ENCODE assay signal across 16 mouse cellular contexts in the genomic region with DNA sequence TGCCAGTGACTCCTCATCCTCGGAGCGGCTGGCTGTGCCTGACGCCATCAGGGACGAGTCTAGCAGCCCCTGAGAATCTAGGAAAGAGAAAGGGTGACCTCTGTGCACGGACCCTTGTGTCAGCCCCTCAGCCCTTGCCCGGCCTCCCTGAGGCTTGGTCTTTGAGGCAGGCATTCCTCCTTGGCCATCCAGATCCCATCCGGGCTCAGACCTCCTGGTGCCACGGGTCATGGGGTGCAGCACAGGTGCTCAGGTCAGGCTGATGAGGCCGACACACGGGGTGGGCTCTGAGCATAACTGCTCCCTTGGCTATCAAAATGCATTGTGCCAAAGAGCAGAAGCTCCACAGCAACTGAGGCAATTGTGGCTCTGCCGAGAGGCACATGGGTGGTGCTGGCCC. TPM values are rescaled to one million over a fixed set of nuclear protein-coding genes. Genes with fewer than 3 reads are reported as not detected.
DNase-seq lines count a peak whose midpoint lies in the region; ATAC-seq and TF ChIP-seq lines count a peak whose summit lies in the region.
"Had no signal": no experiment of that assay in that cellular context is flagged by ENCODE, and none has a peak within 500 bp of the region (broad histone marks: within the 10 kb centered on the region; RNA-seq: fewer than 3 reads in every experiment).

No protein-coding gene starts in this region.

- peaks cover 50% of the 10 kb centered on the region for H3K36me3 ChIP-seq in heart, embryonic 13.5 days
- peaks cover 56% of the 10 kb centered on the region for H3K36me3 ChIP-seq in G1E (replicated peaks)

- peak overlapping the region; percentile 76 for H3K9ac ChIP-seq in heart, embryonic 13.5 days
- H3K9ac ChIP-seq: forebrain, postnatal 0 days; lung, embryonic 15.5 days had no signal

- H3K4me2 ChIP-seq in heart, embryonic 13.5 days = peak overlapping the region; percentile 92
- H3K4me2 ChIP-seq: lung, embryonic 15.5 days had no signal

- TF ChIP-seq CTCF in left cerebral cortex, adult 2 months (IDR thresholded peaks at IDR 0.05) = no peak
- no peak for TF ChIP-seq CTCF in G1E (IDR thresholded peaks at IDR 0.05; ENCODE audit: low read depth, low read length)

- no peaks in the 10 kb centered on the region for H3K9me3 ChIP-seq in heart, embryonic 13.5 days
- H3K9me3 ChIP-seq in G1E (replicated peaks) = no peaks in the 10 kb centered on the region
- H3K9me3 ChIP-seq: lung, embryonic 15.5 days had no signal

- H3K27ac ChIP-seq in heart, embryonic 13.5 days (replicated peaks) = peak overlapping the region; percentile 96
- H3K27ac ChIP-seq in left cerebral cortex, adult 2 months = peak overlapping the region; percentile 90
- H3K27ac ChIP-seq: lung, embryonic 15.5 days had no signal

- H3K27me3 ChIP-seq in heart, embryonic 13.5 days (replicated peaks) = no peaks in the 10 kb centered on the region
- H3K27me3 ChIP-seq in G1E (ENCODE audit: insufficient read depth, low read length) = no peaks in the 10 kb centered on the region
- H3K27me3 ChIP-seq: lung, embryonic 15.5 days had no signal

- DNase-seq in cerebellum, adult 9-11 months = peak; percentile 49
- no peak for DNase-seq in cerebellum, postnatal 10 days
- DNase-seq in heart, adult 8-10 months (ENCODE audit: low spot score) = no peak
- no peak for DNase-seq in left cerebral cortex, adult 2 months (ENCODE audit: extremely low spot score in 1 of 2, low spot score in 2 of 2)
- DNase-seq in left cerebral cortex, postnatal 14 days (ENCODE audit: low spot score in 2 of 2) = no peak
- DNase-seq in G1E (ENCODE audit: low spot score) = no peak
- no peak for DNase-seq in thymus, postnatal 25 days
- DNase-seq: adrenal gland, postnatal 25 days; forebrain, postnatal 0 days; gastrocnemius, postnatal 25 days; kidney, postnatal 10 days had no signal

- peaks cover 63% of the 10 kb centered on the region for H3K4me1 ChIP-seq in heart, embryonic 13.5 days
- H3K4me1 ChIP-seq in G1E (ENCODE audit: insufficient read depth, low read depth, low read length) = peaks cover 41% of the 10 kb centered on the region

- H3K4me3 ChIP-seq in heart, embryonic 13.5 days = peak overlapping the region; percentile 35
- H3K4me3 ChIP-seq in left cerebral cortex, adult 2 months = no peak overlapping the region
- peak overlapping the region; percentile 23; the same call in 1 of the 2 replicates for H3K4me3 ChIP-seq in G1E (ENCODE audit: low read depth, low read length)
- H3K4me3 ChIP-seq: lung, embryonic 15.5 days had no signal

- intact Hi-C loops in left cerebral cortex, adult 2 months (cut with DNase I) = loop anchor here (1.0 kb wide), 1 partner anchor 25 kb away; no protein-coding TSS in a partner anchor
- intact Hi-C loops in left cerebral cortex, postnatal 14 days (cut with DNase I) = no loop called here

- WGBS in heart, embryonic 13.5 days = 79% methylated on average over 11 of the region's 11 CpGs

- no peak for ATAC-seq in heart, embryonic 13.5 days (ENCODE audit: extremely low read depth, insufficient number of reproducible peaks, low FRiP score, low TSS enrichment)
- no peak for ATAC-seq in G1E (ENCODE audit: extremely low read depth, insufficient number of reproducible peaks, low FRiP score, poor library complexity, severe bottlenecking)
- ATAC-seq: forebrain, postnatal 0 days; inflammation-experienced regulatory T-cells, adult 6 months had no signal

RNA-seq across cellular contexts. Expression of a gene that starts 1.8 kb away (rescaled TPM):
- 149 TPM in 2 replicates for polyA plus RNA-seq in heart, embryonic 13.5 days (2015; fragmentation: Nextera tagmentation; extraction: Ambion mirVana)
- total RNA-seq in heart, adult 8-10 months (2022) = 10 to 100 TPM; 39.9 to 47.1 (median 44.3) TPM
- 10 to 100 TPM; 77.3 to 81.0 TPM for total RNA-seq in left cerebral cortex, adult 2 months (2021)
- total RNA-seq in left cerebral cortex, postnatal 14 days (2021) = 10 to 100 TPM; 93.7 to 99.6 TPM
- 29.8 and 39.4 TPM in 2 replicates for total RNA-seq in G1E (2014; fragmentation: Nextera tagmentation)
- total RNA-seq in G1E (2017) = 45.7 and 60.1 TPM in 2 replicates
- polyA plus RNA-seq in G1E (2012) = 75.9 and 83.4 TPM in 2 replicates

RNA-seq across cellular contexts. Expression of a gene that starts 25.3 kb away (rescaled TPM):
- polyA plus RNA-seq in heart, embryonic 13.5 days (2015; fragmentation: Nextera tagmentation; extraction: Ambion mirVana) = 0.19 and 0.45 TPM in 2 replicates
- under 1 TPM in 3 of 4 experiments, not detected in 1; 0.17 to 0.69 (median 0.22) TPM for total RNA-seq in heart, adult 8-10 months (2022)
- total RNA-seq in left cerebral cortex, adult 2 months (2021) = 100 to 1,000 TPM; 174 to 180 TPM
- total RNA-seq in left cerebral cortex, postnatal 14 days (2021) = 100 to 1,000 TPM; 161 to 175 TPM
- total RNA-seq in G1E (2014; fragmentation: Nextera tagmentation) (not detected in 2 replicates), G1E (2017) (0.05 TPM in 1 of 2 replicates, not detected in the other)
- not detected in 2 replicates for polyA plus RNA-seq in G1E (2012)
- total RNA-seq: gastrocnemius, postnatal 25 days had no signal
- polyA plus RNA-seq: inflammation-experienced regulatory T-cells, adult 6 months had no signal

RNA-seq across cellular contexts. Expression of a gene that starts 44.9 kb away (rescaled TPM):
- polyA plus RNA-seq in heart, embryonic 13.5 days (2015; fragmentation: Nextera tagmentation; extraction: Ambion mirVana) = 37.4 and 41.5 TPM in 2 replicates
- 10 to 100 TPM; 16.4 to 22.6 (median 20.3) TPM for total RNA-seq in heart, adult 8-10 months (2022)
- total RNA-seq in left cerebral cortex, adult 2 months (2021) = 100 to 1,000 TPM; 111 to 119 TPM
- 10 to 100 TPM; 95.4 to 99.5 TPM for total RNA-seq in left cerebral cortex, postnatal 14 days (2021)
- total RNA-seq in G1E (2014; fragmentation: Nextera tagmentation) = 39.1 and 39.5 TPM in 2 replicates
- total RNA-seq in G1E (2017) = 10.1 and 13.1 TPM in 2 replicates
- polyA plus RNA-seq in G1E (2012) = 47.2 and 53.8 TPM in 2 replicates

RNA-seq across cellular contexts. Expression of a gene that starts 45.8 kb away (rescaled TPM):
- 0.40 and 0.52 TPM in 2 replicates for polyA plus RNA-seq in heart, embryonic 13.5 days (2015; fragmentation: Nextera tagmentation; extraction: Ambion mirVana)
- under 1 TPM in 1 of 4 experiments, not detected in 3; 0.56 TPM for total RNA-seq in heart, adult 8-10 months (2022)
- 1 to 10 TPM; 1.3 to 1.8 TPM for total RNA-seq in left cerebral cortex, adult 2 months (2021)
- total RNA-seq in left cerebral cortex, postnatal 14 days (2021) = 1 to 10 TPM; 1.7 to 2.2 TPM
- total RNA-seq in G1E (2014; fragmentation: Nextera tagmentation) (not detected in 2 replicates), G1E (2017) (0.12 TPM in 1 of 2 replicates, not detected in the other)
- not detected in 2 replicates for polyA plus RNA-seq in G1E (2012)
- total RNA-seq: common myeloid progenitor, adult 5-6 weeks; gastrocnemius, postnatal 25 days had no signal
- polyA plus RNA-seq: limb, embryonic 11.5 days had no signal

Comparison
In these comparisons a context has a peak if more than half of its experiments do, and no peak if none do; other contexts are left out.
1. RNA of a gene that starts 25.3 kb away (total RNA-seq): 174 to 180 TPM in left cerebral cortex, adult 2 months and 161 to 175 TPM in left cerebral cortex, postnatal 14 days; 0.17 to 0.69 TPM in heart, adult 8-10 months and 0.05 TPM in G1E; every median in the first group is over 10 times any median in the second.